ENCODE assay signal across 15 mouse cellular contexts in genomic region chr7:67754606-67755005, GRCm38 (mm10). TPM values are rescaled to one million over a fixed set of nuclear protein-coding genes. Genes with fewer than 3 reads are reported as not detected.
A peak's percentile ranks its signal among the peaks of the same experiment; 100 is the strongest.
DNase-seq lines count a peak whose midpoint lies in the region; ATAC-seq and TF ChIP-seq lines count a peak whose summit lies in the region.
"Had no signal": no experiment of that assay in that cellular context is flagged by ENCODE, and none has a peak within 500 bp of the region (broad histone marks: within the 10 kb centered on the region; RNA-seq: fewer than 3 reads in every experiment).

No protein-coding gene starts in this region.

- no peaks in the 10 kb centered on the region for H3K9me3 ChIP-seq in heart, embryonic 10.5 days
- H3K9me3 ChIP-seq in hindbrain, postnatal 0 days (ENCODE audit: low read length) = no peaks in the 10 kb centered on the region
- H3K9me3 ChIP-seq: liver, embryonic 15.5 days had no signal

- H3K27ac ChIP-seq in heart, embryonic 10.5 days = no peak overlapping the region
- no peak overlapping the region for H3K27ac ChIP-seq in hindbrain, postnatal 0 days
- H3K27ac ChIP-seq: liver, embryonic 15.5 days had no signal

- 72% methylated on average over 11 of the region's 11 CpGs for WGBS in heart, embryonic 10.5 days
- 64% methylated on average over 11 of the region's 11 CpGs for WGBS in hindbrain, postnatal 0 days

- H3K9ac ChIP-seq in hindbrain, postnatal 0 days (replicated peaks; ENCODE audit: low read length) = no peak overlapping the region
- H3K9ac ChIP-seq: liver, embryonic 15.5 days had no signal

- DNase-seq in heart, adult 11 months = peak; percentile 98
- no peak for DNase-seq in heart, embryonic 10.5 days (ENCODE audit: low spot score)
- peak; percentile 46 to 56 for DNase-seq in urinary bladder, postnatal 36 days (ENCODE audit: low spot score in 2 of 2)
- no peak for DNase-seq in urinary bladder, postnatal 10 days (ENCODE audit: low spot score)
- DNase-seq in lung, postnatal 4 days = peak; percentile 16 to 42
- DNase-seq in adrenal gland, postnatal 10 days = no peak
- DNase-seq in hindbrain, postnatal 0 days (ENCODE audit: low spot score) = no peak
- DNase-seq: cerebellum, adult 9-10 months; embryo, embryonic 11 days; kidney, adult 11 months; kidney, postnatal 36 days had no signal

- no peak for ATAC-seq in monocyte, adult 5-6 weeks (replicated peaks; ENCODE audit: insufficient number of reproducible peaks, low FRiP score, low TSS enrichment, poor library complexity, severe bottlenecking)
- no peak for ATAC-seq in hindbrain, postnatal 0 days
- ATAC-seq: forebrain, embryonic 16.5 days had no signal

- peaks cover 34% of the 10 kb centered on the region for H3K27me3 ChIP-seq in heart, embryonic 10.5 days (ENCODE audit: insufficient read depth, poor library complexity, severe bottlenecking)
- no peaks in the 10 kb centered on the region for H3K27me3 ChIP-seq in hindbrain, postnatal 0 days (ENCODE audit: insufficient read depth, low read length)

- TF ChIP-seq CTCF in hindbrain, postnatal 0 days (IDR thresholded peaks at IDR 0.05; ENCODE audit: low read depth) = no peak

- H3K4me3 ChIP-seq in heart, embryonic 10.5 days = no peak overlapping the region
- no peak overlapping the region for H3K4me3 ChIP-seq in hindbrain, postnatal 0 days (ENCODE audit: low read length)
- H3K4me3 ChIP-seq: liver, embryonic 15.5 days; myocyte had no signal

- no peak overlapping the region for H3K4me2 ChIP-seq in hindbrain, postnatal 0 days (ENCODE audit: low read depth, low read length)
- H3K4me2 ChIP-seq: liver, embryonic 15.5 days had no signal

- peaks cover 5% of the 10 kb centered on the region; the same call in 1 of the 2 replicates for H3K36me3 ChIP-seq in heart, embryonic 10.5 days
- no peaks in the 10 kb centered on the region for H3K36me3 ChIP-seq in hindbrain, postnatal 0 days (ENCODE audit: insufficient read depth, low read length)
- H3K36me3 ChIP-seq: liver, embryonic 15.5 days had no signal

- H3K4me1 ChIP-seq in heart, embryonic 10.5 days = peaks cover 14% of the 10 kb centered on the region
- no peaks in the 10 kb centered on the region for H3K4me1 ChIP-seq in hindbrain, postnatal 0 days (ENCODE audit: insufficient read depth, low read length)

RNA-seq across cellular contexts. Expression of gene Synm, which starts 4.9 kb away (rescaled TPM):
- polyA plus RNA-seq in heart, embryonic 10.5 days (2016; fragmentation: Nextera tagmentation; extraction: Ambion mirVana) = 5.1 and 7.1 TPM in 2 replicates
- total RNA-seq in adrenal gland, postnatal 10 days (2021) = 10 to 100 TPM in 1 of 2 experiments, 1 to 10 TPM in 1; 5.9 to 10.9 TPM
- 0.53 TPM in 1 of 3 replicates, not detected in the others for total RNA-seq in monocyte, adult 5-6 weeks (2017)
- total RNA-seq in hindbrain, postnatal 0 days (2014; rRNA removed) = 6.4 and 7.8 TPM in 2 replicates
- polyA plus RNA-seq in hindbrain, postnatal 0 days (2015; fragmentation: Nextera tagmentation; extraction: Ambion mirVana) = 5.8 TPM in 2 replicates

Comparison
In these comparisons a context has a peak if more than half of its experiments do, and no peak if none do; other contexts are left out.
1. DNase-seq: peak in heart, adult 11 months (single experiment), urinary bladder, postnatal 36 days (2 of 2) and lung, postnatal 4 days (2 of 2); none in heart, embryonic 10.5 days (single experiment), urinary bladder, postnatal 10 days (single experiment), adrenal gland, postnatal 10 days (single experiment) and hindbrain, postnatal 0 days (single experiment).